Mouse (Mus musculus) brain, embryonic 14.5 days (tissue): ENCODE data around the gene Cxcr5.

Experiments used
- CTCF ChIP-seq: fragments of 200-500 bp; IDR thresholded peaks from 2 replicates; pipeline ENCODE4 v1.5.1; 2012; ENCODE audit warnings: inconsistent platforms, mild to moderate bottlenecking, moderate library complexity, borderline replicate concordance; ENCODE audit not compliant: insufficient read depth, insufficient read length; ENCODE audit errors: extremely low read depth
- POLR2A ChIP-seq: fragments of 200-500 bp; IDR thresholded peaks from 2 replicates; pipeline ENCODE4 v1.6.1; 2012; ENCODE audit warnings: mild to moderate bottlenecking, inconsistent platforms, borderline replicate concordance; ENCODE audit not compliant: poor library complexity, insufficient read depth, insufficient read length, severe bottlenecking; ENCODE audit errors: extremely low read depth

DNA sequence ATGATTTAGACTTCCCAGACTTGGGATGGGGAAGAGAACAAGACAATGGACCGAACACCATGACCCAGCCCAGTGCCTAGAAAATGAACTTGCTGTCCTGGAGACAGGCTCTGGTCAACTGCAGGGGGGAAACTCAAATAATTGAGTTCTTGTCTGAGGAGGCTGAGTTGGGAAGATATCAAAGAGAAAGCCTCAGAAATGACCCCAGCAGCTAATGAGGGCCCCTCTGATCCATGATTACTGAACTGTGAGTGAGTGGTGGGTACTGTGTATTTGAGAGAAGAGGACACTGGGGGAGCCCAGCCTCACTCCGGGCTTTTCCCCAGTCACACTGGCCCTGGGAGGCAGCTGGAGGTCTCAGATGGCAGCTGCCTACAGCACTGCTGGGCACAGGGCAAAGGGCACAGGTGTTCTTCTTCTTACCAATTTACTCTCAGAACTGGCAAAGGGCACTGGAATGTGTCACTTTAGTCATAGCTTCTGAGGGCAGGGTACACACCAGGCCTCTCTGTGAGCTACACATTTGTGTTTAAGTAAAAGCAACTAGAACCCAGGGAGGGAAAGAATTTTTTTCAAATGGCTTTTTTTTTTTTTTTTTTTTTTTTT is 21.8 kb downstream of the Cxcr5 start:
- TF ChIP-seq POLR2A (no peak), CTCF (no peak)
